In genomic region chr4:57672996-57673906, GRCm38 (mm10) we compare ENCODE assay signal across 9 mouse cellular contexts. TPM values are rescaled to one million over a fixed set of nuclear protein-coding genes. Genes with fewer than 3 reads are reported as not detected.
DNase-seq lines count a peak whose midpoint lies in the region; ATAC-seq and TF ChIP-seq lines count a peak whose summit lies in the region.
"Had no signal": no experiment of that assay in that cellular context is flagged by ENCODE, and none has a peak within 500 bp of the region (broad histone marks: within the 10 kb centered on the region; RNA-seq: fewer than 3 reads in every experiment).

No protein-coding gene starts in this region.

- peak; percentile 79 to 90 for TF ChIP-seq CTCF in CH12.LX (conservative IDR thresholded peaks at IDR 0.05 in 1 of 2, IDR thresholded peaks at IDR 0.05 in 1 of 2; ENCODE audit: low read depth in 2 of 2, low read length in 2 of 2)

- ATAC-seq in forebrain, embryonic 13.5 days = peak; percentile 81
- no peak for ATAC-seq in liver, embryonic 16.5 days (ENCODE audit: low read depth)
- peak; percentile 80 for ATAC-seq in neural tube, embryonic 14.5 days (ENCODE audit: low read depth)

- H3K27ac ChIP-seq in CH12.LX (ENCODE audit: insufficient read depth, low read depth) = no peak overlapping the region
- no peak overlapping the region for H3K27ac ChIP-seq in forebrain, embryonic 13.5 days
- H3K27ac ChIP-seq in liver, embryonic 16.5 days (ENCODE audit: low read length) = no peak overlapping the region
- no peak overlapping the region for H3K27ac ChIP-seq in neural tube, embryonic 14.5 days (ENCODE audit: low read depth, low read length)
- H3K27ac ChIP-seq: liver, embryonic 15.5 days had no signal

- dilution Hi-C loops in CH12.LX (cut with MboI; ENCODE audit: extremely low pct_ligation_motif_present, extremely low pct_unique_long_range_greater_than_20kb, low sequenced_read_pairs) = no loop called here

- TF ChIP-seq POLR2A in CH12.LX (IDR thresholded peaks at IDR 0.05; ENCODE audit: low read depth, low read length) = no peak

- peak overlapping the region; percentile 56; the same call in 1 of the 2 replicates for H3K4me2 ChIP-seq in CH12.LX (ENCODE audit: insufficient read depth, low read depth, poor library complexity, severe bottlenecking)
- H3K4me2 ChIP-seq in forebrain, embryonic 13.5 days = peak overlapping the region; percentile 57
- H3K4me2 ChIP-seq in liver, embryonic 16.5 days (ENCODE audit: low read depth, low read length) = 0 out of 2 replicates have a peak overlapping the region, but pooled peaks have one; percentile 27
- H3K4me2 ChIP-seq in neural tube, embryonic 14.5 days (ENCODE audit: low read depth, low read length) = peak overlapping the region; percentile 52
- H3K4me2 ChIP-seq: liver, embryonic 15.5 days had no signal

- no peaks in the 10 kb centered on the region for H3K79me2 ChIP-seq in CH12.LX (replicated peaks; ENCODE audit: control insufficient read depth, extremely low read depth, insufficient read depth, poor library complexity, severe bottlenecking)

- no peaks in the 10 kb centered on the region for H3K36me3 ChIP-seq in CH12.LX (replicated peaks in 1 of 2; ENCODE audit: control insufficient read depth in 1 of 2, insufficient read depth in 1 of 2, low read length in 1 of 2)
- no peaks in the 10 kb centered on the region for H3K36me3 ChIP-seq in forebrain, embryonic 13.5 days (ENCODE audit: poor library complexity, severe bottlenecking)
- H3K36me3 ChIP-seq in liver, embryonic 16.5 days (ENCODE audit: control insufficient read depth, insufficient read depth) = no peaks in the 10 kb centered on the region
- no peaks in the 10 kb centered on the region for H3K36me3 ChIP-seq in neural tube, embryonic 14.5 days (ENCODE audit: control insufficient read depth, insufficient read depth, low read length)
- H3K36me3 ChIP-seq: liver, embryonic 15.5 days had no signal

- intact Hi-C loops in heart, postnatal 10 days (cut with DNase I) = loop anchor here (1.0 to 2.0 kb wide), 3 partner anchors 109 to 208 kb away; no protein-coding TSS in a partner anchor

- no peaks in the 10 kb centered on the region for H3K27me3 ChIP-seq in CH12.LX (replicated peaks)
- H3K27me3 ChIP-seq in forebrain, embryonic 13.5 days = no peaks in the 10 kb centered on the region
- H3K27me3 ChIP-seq in liver, embryonic 16.5 days (ENCODE audit: control insufficient read depth, insufficient read depth, low read depth, low read length) = peaks cover 2% of the 10 kb centered on the region; the same call in 1 of the 2 replicates
- H3K27me3 ChIP-seq in neural tube, embryonic 14.5 days (ENCODE audit: control insufficient read depth, insufficient read depth, low read length) = no peaks in the 10 kb centered on the region

- no peak for TF ChIP-seq EP300 in CH12.LX (IDR thresholded peaks at IDR 0.05; ENCODE audit: low read length)

- 14% methylated on average over 12 of the region's 12 CpGs for WGBS in forebrain, embryonic 13.5 days
- 4% methylated on average over 12 of the region's 12 CpGs for WGBS in liver, embryonic 16.5 days (ENCODE audit: insufficient replicate concordance)
- WGBS in neural tube, embryonic 14.5 days = 15% methylated on average over 12 of the region's 12 CpGs

- no peaks in the 10 kb centered on the region for H3K9me3 ChIP-seq in CH12.LX (replicated peaks; ENCODE audit: low read length)
- no peaks in the 10 kb centered on the region for H3K9me3 ChIP-seq in forebrain, embryonic 13.5 days (replicated peaks)
- H3K9me3 ChIP-seq in liver, embryonic 16.5 days (replicated peaks; ENCODE audit: control insufficient read depth, low read length) = no peaks in the 10 kb centered on the region
- H3K9me3 ChIP-seq in neural tube, embryonic 14.5 days (ENCODE audit: control insufficient read depth, low read length) = no peaks in the 10 kb centered on the region
- H3K9me3 ChIP-seq: liver, embryonic 15.5 days had no signal

- in situ Hi-C loops in CH12.LX (cut with MboI; ENCODE audit: low pct_ligation_motif_present, low pct_unique_long_range_greater_than_20kb, low sequenced_read_pairs) = loop anchor here (5.0 to 25.0 kb wide), 3 partner anchors 119 to 414 kb away; no protein-coding TSS in a partner anchor

- peak; percentile 90 for TF ChIP-seq RAD21 in CH12.LX (IDR thresholded peaks at IDR 0.05; ENCODE audit: low read depth, low read length)

- no peak overlapping the region for H3K9ac ChIP-seq in CH12.LX (ENCODE audit: insufficient read depth, low read depth)
- H3K9ac ChIP-seq in forebrain, embryonic 13.5 days = peak overlapping the region; percentile 58
- no peak overlapping the region for H3K9ac ChIP-seq in liver, embryonic 16.5 days (ENCODE audit: low read depth, low read length)
- H3K9ac ChIP-seq in neural tube, embryonic 14.5 days (replicated peaks; ENCODE audit: low read depth, low read length) = peak overlapping the region; percentile 44; the same call in 1 of the 2 replicates
- H3K9ac ChIP-seq: liver, embryonic 15.5 days had no signal

- peak overlapping the region in 1 of 3 experiments; percentile 30 for H3K4me3 ChIP-seq in CH12.LX (replicated peaks in 1 of 3; ENCODE audit: low read depth in 2 of 3, low read length in 2 of 3, poor library complexity in 1 of 3)
- H3K4me3 ChIP-seq in forebrain, embryonic 13.5 days = peak overlapping the region; percentile 23
- H3K4me3 ChIP-seq in liver, embryonic 16.5 days (ENCODE audit: low read depth, low read length) = no peak overlapping the region
- 0 out of 2 replicates have a peak overlapping the region, but pooled peaks have one; percentile 15 for H3K4me3 ChIP-seq in neural tube, embryonic 14.5 days (ENCODE audit: low read depth, low read length)
- H3K4me3 ChIP-seq: liver, embryonic 15.5 days had no signal

- DNase-seq in CH12.LX (ENCODE audit: extremely low read depth) = peak; percentile 89
- peak; percentile 59 for DNase-seq in c-Kit-positive CD71-positive TER-119-positive erythroid progenitor cells, embryonic 14.5 days (ENCODE audit: low spot score)
- peak; percentile 95 to 96 for DNase-seq in heart, postnatal 10 days
- DNase-seq in kidney, postnatal 4 days = peak; percentile 92 to 93
- peak; percentile 93 for DNase-seq in testis, postnatal 10 days (ENCODE audit: low spot score)

- H3K4me1 ChIP-seq in CH12.LX (ENCODE audit: control insufficient read depth in 1 of 2, insufficient read depth in 2 of 2) = peaks cover 12 to 47% of the 10 kb centered on the region in 2 experiments
- H3K4me1 ChIP-seq in forebrain, embryonic 13.5 days = peaks cover 4% of the 10 kb centered on the region
- H3K4me1 ChIP-seq in liver, embryonic 16.5 days (ENCODE audit: control insufficient read depth, low read depth, low read length) = no peaks in the 10 kb centered on the region
- H3K4me1 ChIP-seq in neural tube, embryonic 14.5 days (ENCODE audit: control insufficient read depth, insufficient read depth, low read length) = no peaks in the 10 kb centered on the region
- H3K4me1 ChIP-seq: liver, embryonic 15.5 days had no signal

TF ChIP-seq in CH12.LX, 34 proteins besides CTCF, POLR2A, EP300 and RAD21:
- TF ChIP-seq ZKSCAN1 (IDR thresholded peaks at IDR 0.05; ENCODE audit: borderline replicate concordance, low read depth, low read length) (no peak), JUN (IDR thresholded peaks at IDR 0.05; ENCODE audit: insufficient read depth, low read depth, low read length) (no peak), BHLHE40 (IDR thresholded peaks at IDR 0.05; ENCODE audit: low read depth, low read length) (peak; percentile 29; the same call in 1 of the 2 replicates), MYC (IDR thresholded peaks at IDR 0.05; ENCODE audit: low read depth, low read length) (no peak), ZC3H11A (IDR thresholded peaks at IDR 0.05; ENCODE audit: low read depth, low read length) (peak; percentile 85), MEF2A (IDR thresholded peaks at IDR 0.05; ENCODE audit: borderline replicate concordance, low read depth, low read length) (no peak), E2F4 (IDR thresholded peaks at IDR 0.05; ENCODE audit: insufficient replicate concordance, low read depth, low read length) (no peak), NELFE (IDR thresholded peaks at IDR 0.05; ENCODE audit: low read depth, low read length) (peak; percentile 20; the same call in 1 of the 2 replicates), SMC3 (IDR thresholded peaks at IDR 0.05; ENCODE audit: low read depth, low read length) (peak; percentile 94), NRF1 (IDR thresholded peaks at IDR 0.05; ENCODE audit: low read depth, low read length) (no peak), MXI1 (IDR thresholded peaks at IDR 0.05; ENCODE audit: low read depth, low read length) (no peak), SIN3A (IDR thresholded peaks at IDR 0.05; ENCODE audit: low read length) (no peak), GABPA (IDR thresholded peaks at IDR 0.05; ENCODE audit: insufficient replicate concordance, low read depth, low read length) (no peak), TCF12 (IDR thresholded peaks at IDR 0.05; ENCODE audit: low read depth, low read length) (no peak)

RNA-seq across cellular contexts. Expression of gene Akap2, which starts 44.2 kb away (rescaled TPM):
- total RNA-seq in CH12.LX (2012; rRNA removed) (0.17 and 0.25 TPM in 2 replicates), CH12.LX (2014; rRNA removed) (0.04 TPM in 1 of 2 replicates, not detected in the other)
- 0.40 TPM in 1 of 2 replicates, not detected in the other for polyA plus RNA-seq in CH12.LX (2012; ENCODE audit: insufficient read length, low read depth)
- polyA plus RNA-seq in forebrain, embryonic 13.5 days (2015; fragmentation: Nextera tagmentation; extraction: Ambion mirVana) = 7.9 and 8.2 TPM in 2 replicates
- 100 to 1,000 TPM; 127 to 141 TPM for total RNA-seq in heart, postnatal 10 days (2021)
- 2.0 TPM in 2 replicates for polyA plus RNA-seq in liver, embryonic 16.5 days (2015; fragmentation: Nextera tagmentation; extraction: Ambion mirVana)
- polyA plus RNA-seq in neural tube, embryonic 14.5 days (2014; fragmentation: Nextera tagmentation; extraction: Ambion mirVana) = 8.6 and 12.0 TPM in 2 replicates

Comparison
In these comparisons a context has a peak if more than half of its experiments do, and no peak if none do; other contexts are left out.
1. H3K9ac ChIP-seq: peak in forebrain, embryonic 13.5 days (single experiment) and neural tube, embryonic 14.5 days (single experiment); none in CH12.LX (single experiment) and liver, embryonic 16.5 days (single experiment).
2. Peak in every context shown above with its lines, with median percentiles within 50 percentile points of each other: DNase-seq and H3K4me2 ChIP-seq.